Mouse (Mus musculus): Measurements from ENCODE around the gene Atxn1.
A peak's percentile ranks its signal among the peaks of the same experiment; 100 is the strongest.

Atxn1 gene

DNA sequence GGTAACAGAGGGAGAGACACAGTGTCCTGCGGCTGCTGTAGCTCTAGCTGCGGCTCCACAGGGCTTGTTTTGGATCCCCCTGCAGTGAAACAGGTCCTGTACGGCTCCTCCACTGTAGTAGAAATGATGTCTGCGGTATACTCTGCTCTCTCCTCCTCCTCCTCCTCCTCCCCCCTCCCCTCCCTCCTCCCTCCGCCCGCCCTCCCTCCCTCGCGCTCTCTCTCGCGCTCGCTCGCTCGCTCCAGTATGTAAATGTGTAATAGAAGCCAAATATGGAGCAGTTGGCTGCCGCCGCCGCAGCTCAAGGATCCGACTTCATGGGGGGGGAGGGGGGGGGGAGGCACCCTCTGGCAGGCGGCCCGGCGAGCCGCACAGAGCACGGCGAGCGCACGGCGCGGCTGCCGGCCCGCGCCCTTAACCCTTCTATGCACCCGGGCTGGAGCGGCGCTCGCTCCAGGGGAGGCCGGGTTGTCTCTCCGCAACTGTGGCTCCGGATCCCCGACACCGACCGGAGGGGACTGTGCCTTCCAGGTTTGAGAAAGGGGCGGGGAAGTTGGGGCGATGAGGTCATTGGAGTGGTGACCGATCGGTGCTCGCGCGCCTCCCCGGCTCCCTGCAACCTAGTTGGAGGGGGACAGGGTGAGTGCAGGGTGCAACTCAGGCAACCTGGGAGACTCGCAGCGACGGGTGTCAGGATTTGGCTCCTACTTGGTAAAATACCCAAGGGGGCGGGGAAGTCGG is at the start of gene Atxn1:
Gene Atxn1 (minus strand): TSS at position 156 of the 741 bp plus-strand sequence.
- DNase-seq: peak; percentile 87 to 89

DNA sequence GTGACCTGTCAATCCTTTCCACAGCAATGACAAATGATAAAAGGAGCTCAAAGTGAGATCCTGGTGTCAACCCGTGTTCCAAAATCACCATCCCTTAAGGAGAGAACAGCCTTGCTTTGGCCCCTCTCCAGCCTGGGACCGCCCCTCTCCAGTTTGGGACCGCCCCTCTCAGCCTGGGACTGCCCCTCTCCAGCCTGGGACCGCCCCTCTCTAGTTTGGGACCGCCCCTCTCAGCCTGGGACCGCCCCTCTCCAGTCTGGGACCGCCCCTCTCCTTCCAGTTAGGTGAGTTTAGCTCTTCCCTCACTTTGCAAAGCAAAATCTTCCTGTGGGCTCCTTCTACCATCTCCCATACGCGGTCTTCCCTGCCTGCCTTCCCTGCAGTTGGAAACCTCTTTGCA is 46.4 kb upstream of the Atxn1 start:
- DNase-seq: no peak

DNA sequence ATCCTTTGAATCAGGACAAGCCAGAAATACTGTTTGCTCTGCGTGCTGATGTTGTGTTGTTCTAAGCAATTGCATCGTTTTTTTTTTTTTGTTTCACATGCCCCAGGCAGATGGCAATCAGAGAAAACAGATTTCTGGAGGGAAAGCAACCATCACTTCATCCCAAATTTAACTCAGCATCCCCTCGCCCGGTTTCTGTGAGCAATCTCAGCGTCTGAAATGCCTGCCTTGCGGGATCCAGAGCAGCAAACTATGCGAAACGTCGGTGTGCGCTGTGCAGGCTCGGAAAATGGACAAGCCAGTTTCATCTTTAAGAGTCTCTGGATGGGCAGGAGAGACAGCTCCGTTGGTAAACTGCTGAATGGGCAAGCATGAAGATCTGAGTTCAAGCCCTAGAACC is 45.3 kb upstream of the Atxn1 start:
- DNase-seq: no peak

DNA sequence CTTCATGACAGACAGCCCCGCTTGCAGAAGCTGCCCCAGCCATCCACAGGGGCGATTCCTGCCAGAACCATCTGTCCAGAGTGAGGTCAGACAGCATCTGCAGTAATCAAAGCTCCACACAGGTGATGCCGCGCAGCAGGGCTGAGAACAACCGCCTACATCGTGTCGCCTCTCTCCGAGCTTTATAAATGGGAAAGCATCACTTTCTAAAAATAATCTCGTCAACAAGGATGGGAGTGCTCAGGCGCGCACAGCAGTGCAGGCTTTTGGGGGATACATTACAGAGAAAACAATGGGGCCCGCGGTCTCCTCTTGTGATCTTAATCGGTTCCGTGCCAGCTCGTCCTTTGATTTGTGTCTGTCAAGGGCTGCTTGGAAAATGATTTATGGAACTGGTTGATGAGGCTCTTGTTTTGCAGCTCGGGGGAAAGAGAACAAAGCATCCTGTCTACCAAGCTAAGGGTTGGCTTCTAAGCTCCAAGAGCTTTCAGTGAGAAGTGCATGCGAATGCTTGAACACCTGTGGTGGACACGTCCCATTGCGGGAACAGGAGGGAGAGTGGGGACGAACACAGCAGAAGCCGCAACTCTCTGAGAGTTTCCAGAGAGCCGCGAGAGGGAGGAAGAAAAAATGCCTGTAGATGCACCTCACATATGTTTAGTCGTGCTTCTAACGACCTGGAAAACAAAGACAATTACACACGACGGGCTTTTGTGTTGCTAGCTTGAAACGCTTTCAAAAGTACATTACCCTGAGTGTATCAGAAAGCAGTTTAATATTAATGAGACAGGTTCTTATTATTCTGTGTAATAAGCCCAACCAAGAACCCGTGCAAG is 44.2 kb upstream of the Atxn1 start:
- no peak for DNase-seq

DNA sequence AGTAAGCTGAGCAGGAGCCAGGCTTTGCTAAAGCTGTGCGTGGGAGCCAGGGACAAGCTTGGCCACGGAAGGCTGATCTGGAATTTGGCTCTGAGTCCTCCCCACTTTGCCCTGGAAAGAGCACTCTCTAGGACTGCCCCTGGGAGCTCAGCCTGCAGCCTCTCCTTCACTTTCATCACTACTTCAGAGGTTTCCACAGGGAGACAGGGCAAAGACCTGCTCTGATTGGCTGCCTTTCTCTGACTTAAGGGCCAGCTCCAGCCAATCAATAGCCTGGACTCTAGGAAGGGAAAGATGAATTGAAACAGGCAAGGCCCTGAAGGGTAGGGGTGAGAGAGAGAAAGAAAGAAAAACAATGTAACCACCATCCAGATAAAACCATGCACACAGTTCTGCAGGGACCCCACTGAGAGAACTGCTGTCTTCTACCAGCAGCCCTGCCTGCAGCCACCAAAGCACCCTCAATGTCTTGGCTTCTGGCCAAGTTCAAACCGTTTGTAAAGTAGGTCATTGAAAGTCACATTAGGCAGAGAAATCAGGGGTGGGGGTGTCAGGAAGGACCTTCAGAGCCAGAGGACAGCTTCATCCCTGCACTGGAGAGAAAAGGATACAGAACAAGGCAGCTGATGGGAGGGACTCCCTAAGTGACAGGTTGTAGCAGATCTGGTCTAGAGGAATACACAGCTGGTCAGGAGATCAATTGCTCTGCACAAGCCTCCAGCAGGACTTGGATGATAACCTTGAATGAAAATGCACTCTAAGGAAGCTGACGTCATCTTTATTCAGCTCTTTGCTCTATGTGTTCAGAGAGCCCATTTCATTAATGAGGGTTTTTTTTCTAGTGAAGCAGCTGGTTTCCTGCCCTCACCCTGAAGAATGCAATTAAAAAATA is 41.6 kb upstream of the Atxn1 start:
- DNase-seq: peak; percentile 20 to 31

DNA sequence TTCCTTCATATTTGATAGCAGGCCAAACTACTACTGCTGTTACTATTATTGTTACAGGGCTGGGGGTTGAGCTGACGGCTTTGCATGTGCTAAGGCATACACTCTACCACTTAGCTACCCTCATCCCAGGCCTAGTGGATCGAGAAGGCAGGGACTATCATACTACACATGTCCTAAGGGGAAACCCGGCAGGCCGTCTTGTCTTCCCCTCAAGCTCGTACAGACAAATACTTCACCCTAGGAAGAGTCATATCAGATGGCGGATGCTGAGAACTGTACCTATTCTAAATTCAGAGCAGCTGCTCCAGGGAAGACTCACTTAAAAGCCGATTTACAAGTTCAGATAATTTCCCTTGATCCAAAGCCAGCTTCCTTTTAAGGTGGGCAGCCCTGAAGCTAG is 40.8 kb upstream of the Atxn1 start:
- DNase-seq: no peak

DNA sequence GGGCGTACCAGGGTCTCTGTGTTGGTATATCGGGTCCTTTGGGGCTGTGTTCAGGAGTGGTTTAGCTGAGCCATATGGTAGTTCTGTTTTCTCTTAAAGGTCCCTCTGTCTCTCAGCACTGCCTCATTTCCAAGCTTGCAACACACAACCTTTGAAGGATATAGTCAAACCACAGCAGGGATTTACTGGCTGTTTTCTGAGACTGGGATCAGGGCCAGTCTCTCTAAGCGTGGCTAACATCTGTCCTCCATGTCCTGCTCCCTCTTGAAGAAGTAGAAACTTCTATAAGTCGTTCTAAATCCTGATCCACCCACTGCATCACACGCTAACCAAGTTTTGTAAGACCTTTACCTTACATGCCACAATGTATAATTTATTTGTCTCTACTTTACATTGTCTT is 36.5 kb upstream of the Atxn1 start:
- no peak for DNase-seq

DNA sequence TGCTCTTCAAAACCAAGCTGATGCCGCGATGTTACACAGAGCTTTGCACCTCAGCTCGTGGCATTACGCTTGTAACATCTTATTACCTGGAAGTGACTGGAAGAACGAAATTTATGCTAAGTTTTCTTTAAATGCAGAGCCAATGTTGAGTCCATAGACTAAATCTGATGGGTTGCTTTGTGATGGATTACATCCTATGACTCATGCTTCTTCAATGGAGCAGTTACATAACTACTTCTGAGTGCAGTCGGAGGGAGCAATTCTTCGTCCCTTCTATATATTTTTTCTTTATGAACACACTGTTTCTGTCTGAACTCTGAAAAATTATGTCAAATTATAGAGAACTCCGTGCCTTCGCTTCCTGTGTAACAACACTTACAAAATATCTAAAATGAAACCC is 28.1 kb upstream of the Atxn1 start:
- no peak for DNase-seq

DNA sequence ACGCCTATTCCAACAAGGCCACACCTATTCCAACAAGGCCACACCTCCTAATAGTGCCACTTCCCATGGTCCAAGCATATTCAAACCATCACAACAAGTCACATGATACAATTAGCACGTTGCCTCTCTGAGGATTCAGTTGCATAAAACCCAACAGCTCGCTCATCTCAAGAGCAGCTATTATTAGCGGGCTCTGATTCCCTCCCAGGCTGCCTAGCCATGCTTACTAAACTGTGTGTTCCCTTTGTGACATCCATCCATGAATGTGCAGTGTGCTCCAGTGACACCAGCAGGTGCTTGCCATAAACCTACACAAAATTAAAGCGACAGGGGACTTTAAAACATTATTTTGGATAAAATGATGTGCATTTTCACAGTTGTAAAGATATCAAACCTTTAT is 25.7 kb upstream of the Atxn1 start:
- DNase-seq: no peak

DNA sequence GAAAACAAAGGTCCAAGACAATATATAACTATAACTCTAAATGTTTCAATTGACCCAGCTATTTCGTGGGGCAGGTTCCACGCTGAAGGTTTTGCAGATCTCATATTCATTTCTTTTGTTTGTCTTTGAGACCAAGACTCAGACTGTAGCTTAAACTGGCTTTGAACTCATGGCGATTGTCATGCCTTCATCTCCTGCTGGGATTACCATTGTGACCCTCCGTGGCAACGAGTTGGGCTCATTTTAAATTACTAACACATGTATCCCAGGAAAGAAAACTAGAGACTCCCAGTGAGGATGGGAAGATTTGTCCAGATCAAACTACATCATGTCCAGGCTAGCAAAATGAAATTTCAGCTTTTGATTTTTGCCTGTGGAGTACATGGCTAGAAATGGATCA is 14.4 kb upstream of the Atxn1 start:
- DNase-seq: no peak

DNA sequence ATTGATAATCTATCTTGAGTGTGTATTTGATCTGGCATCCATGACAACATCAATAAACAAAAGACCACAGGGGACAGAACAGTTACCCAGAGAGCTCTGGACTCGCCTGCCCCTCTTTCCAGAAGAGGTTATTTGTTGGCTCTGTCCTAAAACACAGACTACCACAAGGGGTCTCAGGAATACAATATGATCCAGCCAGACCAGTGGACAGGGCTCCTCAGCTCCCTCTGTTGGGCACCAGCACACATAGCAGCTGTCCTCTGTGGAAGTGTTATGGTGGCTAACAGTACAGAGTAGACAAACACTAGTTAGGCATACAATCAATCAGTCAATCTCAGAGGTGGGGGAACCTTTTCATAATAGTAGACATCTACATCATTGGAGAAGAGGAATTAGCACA is 12.1 kb upstream of the Atxn1 start:
- DNase-seq: peak; percentile 47 to 58

DNA sequence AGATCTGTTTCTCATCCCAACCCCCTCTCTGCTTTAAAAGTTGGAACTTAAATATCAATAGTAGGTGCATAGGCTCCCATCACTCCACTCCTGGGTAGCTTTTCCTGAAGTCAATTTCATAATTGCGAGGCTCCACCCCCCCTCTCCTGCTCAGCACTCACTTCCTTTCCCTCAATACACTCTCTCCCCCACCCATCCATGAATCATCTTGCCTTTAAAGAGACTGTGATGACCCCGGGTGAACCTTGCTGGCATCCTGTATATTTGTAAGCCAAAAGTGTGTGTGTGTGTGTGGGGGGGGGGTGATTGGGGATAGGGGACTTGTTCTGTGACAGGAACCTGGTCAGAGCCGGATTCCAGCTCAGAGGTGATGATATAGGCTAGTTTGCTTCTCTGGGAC is 9.8 kb upstream of the Atxn1 start:
- peak; percentile 17 to 43 for DNase-seq

DNA sequence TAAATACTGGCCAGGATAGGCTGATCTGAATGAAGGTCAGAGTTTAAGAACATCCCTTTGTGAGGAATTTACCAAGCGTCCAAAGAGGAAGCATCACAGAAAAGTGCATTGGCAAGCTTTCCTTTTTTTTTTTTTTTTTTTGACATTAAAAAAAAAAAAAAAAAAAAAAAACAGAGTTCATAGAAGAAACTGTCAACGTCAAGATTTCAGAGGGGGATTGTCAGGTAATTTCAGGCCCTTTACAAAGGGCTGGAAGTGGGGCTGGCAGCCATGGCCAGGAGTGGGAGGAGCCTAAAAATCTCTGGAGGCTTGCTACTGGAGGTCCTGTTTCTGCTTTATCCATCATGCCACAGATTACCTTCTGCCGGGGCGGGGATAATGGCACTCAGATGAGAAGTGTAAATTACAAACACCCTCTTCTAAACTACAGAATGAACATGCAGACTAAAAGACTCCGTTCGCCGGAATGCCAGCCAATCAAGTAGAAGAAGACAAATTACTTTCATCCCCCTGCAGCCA is 9.2 kb upstream of the Atxn1 start:
- no peak for DNase-seq

DNA sequence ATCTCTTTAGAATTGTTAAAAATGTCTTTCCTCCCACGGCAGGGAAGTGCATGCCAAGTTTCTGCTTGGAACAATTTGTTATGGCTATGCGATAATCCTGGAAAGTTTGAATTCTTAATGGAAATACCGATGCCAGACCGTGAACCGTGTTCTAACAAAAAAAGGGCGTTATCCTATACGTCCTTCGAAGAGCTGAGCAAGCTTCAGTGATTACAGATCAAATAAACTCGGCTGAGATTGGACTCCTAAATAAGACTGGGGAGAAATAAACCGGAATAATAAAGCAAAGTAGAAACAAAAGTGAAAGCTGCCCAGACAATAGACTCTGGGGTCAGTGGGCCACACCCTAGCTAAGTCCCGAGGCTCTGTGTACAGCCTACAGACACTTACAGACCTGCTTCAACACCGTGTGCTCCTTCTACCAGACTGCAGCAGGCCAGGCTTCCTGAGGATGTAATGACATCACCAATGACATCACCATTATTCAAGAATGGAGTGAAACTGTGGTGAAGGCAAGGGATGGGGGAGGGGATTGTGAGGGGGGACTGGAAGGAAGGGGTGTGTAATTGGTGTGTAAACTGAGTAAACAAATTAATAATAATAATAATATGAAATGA is 6.2 kb upstream of the Atxn1 start:
- DNase-seq: peak in 1 of 2 experiments; percentile 48

DNA sequence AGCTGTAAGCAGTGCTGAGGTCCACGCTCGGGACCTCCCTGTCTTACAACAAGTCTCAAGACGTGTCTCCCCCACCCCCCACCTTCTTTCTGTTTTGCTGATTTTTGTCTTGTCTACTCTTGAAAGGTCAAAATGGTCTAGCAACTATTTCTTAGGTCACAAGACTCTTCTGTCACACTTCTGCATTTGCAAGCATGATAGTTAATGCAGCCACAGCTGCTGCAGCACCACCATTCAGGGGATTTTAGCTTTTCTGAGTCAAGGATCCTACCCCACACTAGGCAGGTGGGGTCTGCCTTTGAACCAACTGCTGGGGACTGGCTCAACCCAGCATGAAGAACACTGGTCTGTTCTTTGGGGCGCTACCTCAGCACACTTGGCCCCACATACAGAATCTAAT is 3.4 kb upstream of the Atxn1 start:
- no peak for DNase-seq

DNA sequence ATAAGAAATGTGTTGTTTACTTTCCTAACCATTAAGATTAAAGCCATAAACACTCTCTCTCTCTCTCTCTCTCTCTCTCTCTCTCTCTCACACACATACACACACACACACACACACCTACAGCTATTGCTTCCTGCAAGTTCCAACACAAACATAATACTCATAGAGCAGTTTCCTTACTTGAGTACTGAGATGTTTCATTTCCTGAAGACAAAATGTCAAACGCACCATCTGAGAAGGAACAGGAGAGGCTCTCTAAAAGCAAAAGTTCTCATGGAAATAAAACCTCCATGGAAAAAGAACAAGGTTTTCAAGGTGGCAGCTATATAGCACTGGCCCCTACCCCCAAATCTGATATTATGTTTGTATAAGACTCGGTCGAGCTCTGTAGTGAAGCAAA is 2.6 kb upstream of the Atxn1 start:
- no peak for DNase-seq

DNA sequence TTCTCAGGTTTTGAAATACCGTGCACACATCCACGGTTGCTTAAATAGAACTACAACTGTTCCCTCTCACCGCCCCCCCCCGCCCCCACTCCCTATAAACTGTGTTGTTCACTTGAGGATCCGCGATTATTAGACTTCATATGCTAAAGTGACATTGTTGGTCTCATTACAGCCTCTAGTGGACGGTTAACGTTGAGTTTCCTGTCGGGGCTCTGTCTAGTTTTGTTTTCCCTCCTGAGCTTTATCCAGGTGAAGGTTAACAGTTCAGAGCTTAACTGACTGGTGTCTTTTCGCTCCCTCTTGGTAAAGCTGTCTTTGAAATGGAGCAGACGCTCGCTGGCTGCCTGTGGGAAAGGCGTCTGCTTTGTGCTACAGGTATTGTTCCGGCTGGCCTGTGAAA is 1.8 kb upstream of the Atxn1 start:
- peak in 1 of 2 experiments; percentile 42 for DNase-seq

DNA sequence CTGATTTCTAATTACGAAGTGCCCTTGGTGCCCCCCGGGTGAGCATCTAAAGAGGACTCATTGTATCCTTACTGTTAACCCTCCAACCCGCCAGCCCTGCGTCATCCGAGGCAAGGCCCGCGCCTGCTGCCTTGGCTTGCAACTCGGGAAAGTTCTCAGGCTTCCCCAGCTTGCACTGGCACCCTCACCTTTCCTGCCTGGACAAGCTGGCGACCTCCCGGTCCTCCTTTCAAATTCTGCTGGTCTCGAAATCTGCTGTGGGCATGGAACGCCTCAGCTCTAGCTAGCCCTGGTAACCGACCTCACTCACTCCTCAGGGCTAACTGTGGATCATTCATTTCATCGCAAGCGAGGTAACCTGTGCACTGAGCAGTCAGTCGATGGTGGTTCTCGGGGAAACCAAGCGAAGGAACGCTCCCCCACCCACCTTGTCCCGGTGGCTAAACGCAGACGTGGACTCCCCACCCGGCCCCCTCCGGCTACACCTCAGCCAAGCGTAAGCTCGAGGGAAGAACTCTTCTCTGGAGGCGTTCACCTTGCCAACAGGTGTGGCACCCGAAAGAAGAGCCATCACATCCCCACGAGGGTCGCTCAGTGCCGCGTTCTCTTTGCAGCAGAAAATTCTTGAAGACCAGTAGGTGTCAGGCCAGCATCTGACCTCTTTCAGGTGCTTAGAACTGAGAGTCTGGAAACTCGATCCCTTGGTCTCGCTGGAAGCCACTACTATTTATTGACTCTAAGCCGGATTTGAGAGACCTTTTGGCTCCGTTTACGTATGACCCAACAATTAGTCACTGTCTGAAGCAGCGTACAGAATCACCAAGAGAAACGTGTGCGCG is 1.0 kb upstream of the Atxn1 start:
- DNase-seq: peak; percentile 39 to 49

DNA sequence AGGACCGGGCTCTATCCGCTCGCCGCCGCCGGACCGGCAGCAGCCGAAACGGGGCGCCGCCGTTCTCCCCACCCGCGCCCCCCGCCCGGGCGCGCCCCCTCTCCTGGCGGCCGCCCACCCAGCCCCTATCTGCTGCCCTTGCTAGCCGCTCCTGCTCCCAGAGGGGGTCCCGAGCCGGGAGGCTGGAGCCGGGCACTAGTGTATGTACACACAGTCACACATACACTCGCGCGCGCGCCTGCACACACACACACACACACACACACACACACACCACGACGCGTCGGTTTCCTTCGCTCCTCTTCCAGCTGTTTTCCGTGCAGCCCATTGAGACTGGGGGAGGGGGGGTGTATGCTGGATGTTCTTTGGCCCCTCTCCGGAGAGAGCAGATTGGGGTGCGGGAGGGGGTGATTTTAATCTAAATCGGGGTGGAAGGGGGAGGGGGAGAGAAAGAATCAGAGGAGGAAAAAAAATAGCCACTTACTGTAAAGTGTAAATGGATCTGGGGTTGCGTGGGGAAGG is 416 bp downstream of the Atxn1 start:
- DNase-seq: peak; percentile 54 to 64

DNA sequence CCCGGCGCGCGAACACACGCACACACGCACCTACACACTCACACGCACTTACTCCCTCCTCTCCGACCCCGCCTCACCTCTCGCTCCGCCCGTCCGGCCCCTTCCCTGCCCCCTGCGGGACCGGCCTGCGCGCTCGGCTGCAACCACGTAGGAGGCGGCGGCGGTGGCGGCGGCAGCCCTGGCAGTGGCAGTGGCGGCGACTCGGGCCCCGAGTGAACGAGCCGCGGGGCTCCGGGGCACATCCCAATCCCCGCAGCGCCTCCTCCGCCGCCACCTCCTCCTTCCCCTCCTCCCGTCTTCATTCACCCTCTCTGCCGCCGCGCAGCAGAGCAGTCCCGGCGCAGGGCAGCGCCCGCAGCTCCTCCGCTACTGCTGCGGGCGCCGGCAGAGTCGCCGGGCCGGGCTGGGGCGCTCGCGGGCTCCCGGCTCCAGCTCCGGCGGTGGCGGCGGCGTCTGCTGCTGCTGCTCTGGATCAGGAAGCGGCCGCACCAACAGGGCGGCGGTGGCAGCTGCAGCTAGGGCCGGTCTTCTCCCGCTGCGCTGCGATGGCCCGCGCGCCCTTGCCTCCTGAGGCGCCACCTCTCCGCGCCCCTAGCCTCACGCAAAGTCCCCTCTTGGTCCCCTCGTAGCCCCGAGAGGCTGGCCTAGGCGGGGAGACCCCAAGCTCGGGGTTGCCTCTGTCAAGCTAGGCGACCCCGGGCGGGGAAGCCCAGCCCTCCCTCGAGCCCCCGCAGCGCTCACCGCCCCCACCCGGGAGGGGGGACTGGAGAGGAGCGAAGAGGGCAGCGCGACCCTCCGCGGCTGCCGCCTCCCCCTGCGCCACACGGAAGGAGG is 1.1 kb downstream of the Atxn1 start:
- DNase-seq: peak; percentile 91

All from lung, adult 18-20 months (tissue).